Mouse (Mus musculus) myocyte (in vitro differentiated cells): ENCODE measurements at regions not wholly inside any gene's neighbourhood (a gene's known extent, or its start where the extent isn't known, plus 50 kb on each side); places are given as distances from the start of the nearest gene placed in this dataset.

Source experiments
- CEBPB ChIP-seq: IDR thresholded peaks from 2 replicates; pipeline ENCODE4 v1.6.1; 2011; ENCODE audit warnings: mild to moderate bottlenecking, moderate library complexity; ENCODE audit not compliant: poor library complexity, insufficient read depth, severe bottlenecking
- MAX ChIP-seq: IDR thresholded peaks from one replicate; pipeline ENCODE4 v1.6.1; 2011; ENCODE audit warnings: low read depth, mild to moderate bottlenecking, control low read depth
- POLR2A ChIP-seq: IDR thresholded peaks from one replicate; pipeline ENCODE4 v1.6.1; 2011; ENCODE audit warnings: low read depth, mild to moderate bottlenecking, control low read depth, moderate library complexity; ENCODE audit not compliant: insufficient read length

GRCm38 (mm10) chr15:60134515-60134914 lies 118.1 kb upstream of the 4933412E24Rik start:
- TF ChIP-seq CEBPB (no peak), POLR2A (no peak), MAX (no peak)
